Mouse (Mus musculus): ENCODE data around the gene Olfr119. TPM values are rescaled to one million over a fixed set of nuclear protein-coding genes. Genes with fewer than 3 reads are reported as not detected.
"Not testable (repeated sequence)": the region's sequence is repeated elsewhere in the genome, so short reads cannot be mapped to it uniquely, and the experiment has no call there.

Gene Olfr119
- not detected for total RNA-seq (2021)
- long read RNA-seq, experiment 1 = 0 reads
- long read RNA-seq, experiment 2 = 0 reads

GRCm38 (mm10) chr17:37696264-37696663 is at the start of gene Olfr119:
TSS of gene Olfr119 (plus strand) at chr17:37696564.
- not testable (repeated sequence) for DNase-seq (ENCODE audit: low spot score in 2 of 2)

- DNase-seq (ENCODE audit: low spot score in 2 of 2) = no peak
Observed at GRCm38 (mm10) chr17:37663682-37664081, 32.7 kb upstream of the Olfr119 start, which contains the start of gene Olfr117. TSS of gene Olfr117 (minus strand) at chr17:37663782.

DNA sequence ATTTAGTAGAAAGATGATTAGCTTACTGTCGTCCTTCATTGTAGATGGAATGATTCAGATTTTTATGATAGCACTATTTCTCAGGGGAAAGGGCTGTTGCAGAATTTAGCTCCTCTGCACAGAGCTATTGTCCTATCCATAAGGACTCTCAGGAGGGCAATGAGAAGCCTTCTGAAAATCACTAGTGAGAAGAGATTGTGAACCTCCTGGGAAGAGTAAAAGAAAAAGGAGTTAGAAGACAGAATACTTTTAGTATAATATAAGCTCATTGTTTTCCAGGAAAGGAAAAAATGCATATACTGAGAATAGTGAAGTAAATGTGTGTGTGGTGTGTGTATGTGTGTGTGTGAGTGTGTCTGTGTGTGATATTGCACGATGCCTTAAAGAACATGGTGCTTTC is 29.7 kb upstream of the Olfr119 start, which contains the start of gene Olfr118:
TSS of gene Olfr118 (plus strand) at position 301 of the 400 bp plus-strand sequence.
- no peak for DNase-seq (ENCODE audit: low spot score in 2 of 2)

DNA sequence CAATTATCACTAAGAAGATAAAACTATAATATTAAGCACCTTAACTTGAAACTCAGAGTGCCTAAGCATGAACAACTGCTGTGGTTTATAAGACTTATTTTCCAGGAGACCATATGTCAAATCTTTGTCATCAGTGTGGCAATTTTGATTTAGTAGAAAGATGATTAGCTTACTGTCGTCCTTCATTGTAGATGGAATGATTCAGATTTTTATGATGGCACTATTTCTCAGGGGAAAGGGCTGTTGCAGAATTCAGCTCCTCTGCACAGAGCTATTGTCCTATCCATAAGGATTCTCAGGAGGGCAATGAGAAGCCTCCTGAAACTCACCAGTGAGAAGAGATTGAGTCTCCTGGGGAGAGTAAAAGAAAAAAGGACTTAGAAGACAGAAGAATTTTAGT is 25.1 kb downstream of the Olfr119 start, which contains the start of gene Olfr120:
TSS of gene Olfr120 (plus strand) at position 301 of the 400 bp plus-strand sequence.
- DNase-seq (ENCODE audit: low spot score in 2 of 2) = no peak

GRCm38 (mm10) chr17:37738070-37738469 is 41.7 kb downstream of the Olfr119 start:
- DNase-seq (ENCODE audit: low spot score in 2 of 2) = no peak

Other genes with a start within 250 kb of the Olfr119 start
- gene Olfr109, start 237.6 kb upstream of the Olfr119 start, total RNA-seq (2021) = not detected
- not detected for gene H2-M2, start 213.0 kb upstream of the Olfr119 start, total RNA-seq (2021)
- not detected for gene Olfr110, start 204.1 kb upstream of the Olfr119 start, total RNA-seq (2021)
- under 1 TPM in 1 of 2 experiments, not detected in 1; 0.19 TPM for gene Olfr111, start 188.5 kb upstream of the Olfr119 start, total RNA-seq (2021)
- gene Olfr112, start 127.1 kb upstream of the Olfr119 start, total RNA-seq (2021) = not detected
- not detected for gene Olfr113, start 118.9 kb upstream of the Olfr119 start, total RNA-seq (2021)
- gene Olfr114, start 103.8 kb upstream of the Olfr119 start, total RNA-seq (2021) = not detected
- gene Olfr115, start 69.5 kb upstream of the Olfr119 start, total RNA-seq (2021) = not detected
- gene Olfr116, start 69.4 kb upstream of the Olfr119 start, total RNA-seq (2021) = not detected
- not detected for gene Olfr117, start 32.8 kb upstream of the Olfr119 start, total RNA-seq (2021)
- gene Olfr118, start 29.6 kb upstream of the Olfr119 start, total RNA-seq (2021) = not detected
- not detected for gene Olfr120, start 25.2 kb downstream of the Olfr119 start, total RNA-seq (2021)
- not detected for gene Olfr121, start 52.3 kb downstream of the Olfr119 start, total RNA-seq (2021)
- not detected for gene Olfr122, start 72.0 kb downstream of the Olfr119 start, total RNA-seq (2021)
- gene Olfr123, start 97.0 kb downstream of the Olfr119 start, total RNA-seq (2021) = not detected
- gene Olfr124, start 103.3 kb downstream of the Olfr119 start, total RNA-seq (2021) = not detected
- not detected for gene Olfr125, start 136.4 kb downstream of the Olfr119 start, total RNA-seq (2021)
- not detected for gene Olfr126, start 150.9 kb downstream of the Olfr119 start, total RNA-seq (2021)
- gene Olfr127, start 203.9 kb downstream of the Olfr119 start, total RNA-seq (2021) = not detected
- gene Olfr128, start 224.0 kb downstream of the Olfr119 start, total RNA-seq (2021) = not detected